Mouse (Mus musculus): ENCODE measurements around the gene Rhox4c.
"Not testable (repeated sequence)": the region's sequence is repeated elsewhere in the genome, so short reads cannot be mapped to it uniquely, and the experiment has no call there.

The Rhox4c gene

GRCm38 (mm10) chrX:37480037-37480436 lies at the start of gene Rhox4c:
Gene Rhox4c, plus strand, starts transcription at chrX:37480337.
- not testable (repeated sequence) for DNase-seq (ENCODE audit: low spot score in 2 of 2)

GRCm38 (mm10) chrX:37432194-37432593 lies 47.9 kb upstream of the Rhox4c start, which contains the start of gene Rhox4b:
Gene Rhox4b, plus strand, starts transcription at chrX:37432494.
- not testable (repeated sequence) for DNase-seq (ENCODE audit: low spot score in 2 of 2)

GRCm38 (mm10) chrX:37453380-37453779 lies 26.8 kb upstream of the Rhox4c start, which contains the start of gene Rhox2c:
Gene Rhox2c, plus strand, starts transcription at chrX:37453680.
- not testable (repeated sequence) for DNase-seq (ENCODE audit: low spot score in 2 of 2)

GRCm38 (mm10) chrX:37458285-37458684 lies 21.9 kb upstream of the Rhox4c start, which contains the start of gene Rhox3c:
Gene Rhox3c, plus strand, starts transcription at chrX:37458585.
- not testable (repeated sequence) for DNase-seq (ENCODE audit: low spot score in 2 of 2)

GRCm38 (mm10) chrX:37514059-37514458 lies 33.9 kb downstream of the Rhox4c start, which contains the start of gene Rhox4d:
Gene Rhox4d, plus strand, starts transcription at chrX:37514359.
- not testable (repeated sequence) for DNase-seq (ENCODE audit: low spot score in 2 of 2)

- not testable (repeated sequence) for DNase-seq (ENCODE audit: low spot score in 2 of 2)
Observed at GRCm38 (mm10) chrX:37530152-37530551, 50.0 kb downstream of the Rhox4c start, which contains the start of gene Rhox2e. Gene Rhox2e, plus strand, starts transcription at chrX:37530452.
